Mouse (Mus musculus) kidney, postnatal 0 days (tissue): Measurements from ENCODE around the gene Tmem169. TPM values are rescaled to one million over a fixed set of nuclear protein-coding genes. Genes with fewer than 3 reads are reported as not detected.

Experiments used
- ATAC-seq: fragments of 200-750 bp; cut with Nextera tagmentation; replicated peaks from 2 replicates; pipeline ENCODE4 v1.8.0; 2017; ENCODE audit warnings: low read depth, moderate number of reproducible peaks, moderate TSS enrichment, moderate library complexity; ENCODE audit not compliant: low FRiP score
- DNase-seq: peaks from one replicate; pipeline ENCODE4 v3.0.0-alpha.2; 2016; ENCODE audit warnings: low spot score
- H3K27ac ChIP-seq: fragments of 300-500 bp; sonication (generic); 2 replicates; pipeline ENCODE4 v1.5.1; 2014; ENCODE audit warnings: mild to moderate bottlenecking
- H3K27me3 ChIP-seq: fragments of 300-500 bp; sonication (generic); 2 replicates; pipeline ENCODE4 v1.6.1; 2014; ENCODE audit warnings: low read length, mixed read lengths; ENCODE audit not compliant: insufficient read depth
- H3K36me3 ChIP-seq: fragments of 300-500 bp; sonication (generic); 2 replicates; pipeline ENCODE4 v1.6.1; 2014; ENCODE audit warnings: low read length, mixed read lengths; ENCODE audit not compliant: insufficient read depth
- H3K4me1 ChIP-seq: fragments of 300-500 bp; sonication (generic); replicated peaks from 2 replicates; pipeline ENCODE4 v1.6.1; 2014; ENCODE audit warnings: antibody characterized with exemption, low read length, mixed read lengths; ENCODE audit not compliant: insufficient read depth
- H3K4me2 ChIP-seq: fragments of 300-500 bp; sonication (generic); 2 replicates; pipeline ENCODE4 v1.6.1; 2014; ENCODE audit warnings: mild to moderate bottlenecking, low read length, moderate library complexity, mixed read lengths
- H3K4me3 ChIP-seq: fragments of 300-500 bp; sonication (generic); replicated peaks from 2 replicates; pipeline ENCODE4 v1.5.1; 2014; ENCODE audit warnings: low read depth, low read length
- H3K9ac ChIP-seq: fragments of 300-500 bp; sonication (generic); 2 replicates; pipeline ENCODE4 v1.6.1; 2014; ENCODE audit warnings: low read depth, low read length
- H3K9me3 ChIP-seq: fragments of 300-500 bp; sonication (generic); replicated peaks from 2 replicates; pipeline ENCODE4 v1.6.1; 2016; ENCODE audit warnings: low read length, inconsistent platforms, mixed read lengths
- CTCF ChIP-seq: IDR thresholded peaks from 2 replicates; pipeline ENCODE4 v1.5.1; 2016; ENCODE audit warnings: antibody characterized with exemption, low read depth, mild to moderate bottlenecking, moderate library complexity
- WGBS: fragments of 180-500 bp; shearing (Covaris S2); extraction: QIAGEN DNeasy Blood & Tissue Kit; methylation state at CpG from one replicate; pipeline ENCODE4 v1.1.7; 2014; 5-methylcytosine and 5-hydroxymethylcytosine counted together
- polyA plus RNA-seq: library from polyadenylated mRNA; unstranded; fragments of >200 nt; fragmentation: Nextera tagmentation; extraction: Ambion mirVana; gene quantifications from 2 replicates; pipeline ENCODE4 v1.2.1, GENCODE M21; 2015

Tmem169 gene
- polyA plus RNA-seq, 1 experiment from 2014 or later: 4.8 TPM

DNA sequence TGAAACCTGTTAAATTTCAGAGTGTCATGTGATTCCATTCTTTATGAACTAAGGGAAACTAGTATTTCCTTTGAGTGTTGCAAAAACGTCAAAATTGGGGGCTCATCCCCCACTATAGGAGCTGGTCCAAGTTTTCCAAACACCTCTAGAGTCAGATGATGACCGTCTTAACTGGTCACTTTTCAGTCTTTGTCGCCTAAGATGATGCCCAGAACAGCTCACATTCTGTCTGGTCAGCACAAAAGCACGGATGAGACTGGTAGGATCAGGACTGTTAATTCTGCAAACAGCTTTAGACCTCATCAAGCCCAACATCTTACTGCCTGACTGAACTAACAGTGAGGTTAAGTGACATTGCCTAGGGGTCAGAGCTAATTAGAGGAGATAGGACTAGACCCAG, 24.8 kb downstream of the Tmem169 start:
- WGBS: 37% methylated on average over 4 of the region's 4 CpGs
- no peak overlapping the region for H3K4me2 ChIP-seq
- no peaks in the 10 kb centered on the region for H3K27me3 ChIP-seq
- DNase-seq: no peak
- no peak overlapping the region for H3K9ac ChIP-seq
- ATAC-seq: no peak
- H3K36me3 ChIP-seq: peaks cover 2% of the 10 kb centered on the region; the same call in 1 of the 2 replicates
- H3K9me3 ChIP-seq: no peaks in the 10 kb centered on the region
- no peak overlapping the region for H3K27ac ChIP-seq
- no peak overlapping the region for H3K4me3 ChIP-seq
- H3K4me1 ChIP-seq: 0 out of 2 replicates have a peak, but pooled peaks cover 3% of the 10 kb centered on the region
- TF ChIP-seq CTCF: no peak

DNA sequence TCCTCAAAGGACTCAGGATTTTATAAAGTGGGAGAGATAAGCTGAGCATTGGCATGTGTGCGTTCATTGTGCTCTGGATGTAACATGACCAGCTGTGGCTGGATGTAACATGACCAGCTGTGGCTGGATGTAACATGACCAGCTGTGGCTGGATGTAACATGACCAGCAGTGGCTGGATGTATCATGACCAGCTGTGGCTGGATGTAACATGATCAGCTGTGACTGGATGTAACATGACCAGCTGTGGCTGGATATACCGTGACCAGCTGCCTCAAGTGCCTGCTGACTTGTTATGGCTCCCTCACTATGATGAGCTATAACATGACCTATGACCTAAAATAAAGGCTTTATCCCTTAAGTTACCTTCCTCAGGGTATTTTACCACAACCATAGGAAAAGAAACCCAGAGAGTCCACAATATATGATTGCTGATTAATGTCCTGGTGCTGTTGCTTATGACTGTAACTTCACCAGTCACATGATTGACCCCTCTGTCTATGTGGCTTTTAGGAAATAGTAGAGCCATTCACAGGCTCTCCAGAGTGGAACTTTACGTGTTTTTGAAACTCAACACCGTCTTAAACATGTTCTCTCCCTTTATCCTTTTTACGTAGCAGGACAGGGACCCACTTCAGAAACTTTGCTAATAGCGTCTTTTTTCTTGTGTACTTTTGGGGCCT, 25.7 kb downstream of the Tmem169 start:
- no peak overlapping the region for H3K27ac ChIP-seq
- DNase-seq (no peak), ATAC-seq (no peak)
- no peak overlapping the region for H3K9ac ChIP-seq
- peaks cover 2% of the 10 kb centered on the region; the same call in 1 of the 2 replicates for H3K36me3 ChIP-seq
- no peak overlapping the region for H3K4me2 ChIP-seq
- H3K27me3 ChIP-seq: no peaks in the 10 kb centered on the region
- 0 out of 2 replicates have a peak, but pooled peaks cover 3% of the 10 kb centered on the region for H3K4me1 ChIP-seq
- H3K9me3 ChIP-seq: no peaks in the 10 kb centered on the region
- no peak for TF ChIP-seq CTCF
- H3K4me3 ChIP-seq: no peak overlapping the region
- WGBS: 46% methylated on average over 6 of the region's 6 CpGs

DNA sequence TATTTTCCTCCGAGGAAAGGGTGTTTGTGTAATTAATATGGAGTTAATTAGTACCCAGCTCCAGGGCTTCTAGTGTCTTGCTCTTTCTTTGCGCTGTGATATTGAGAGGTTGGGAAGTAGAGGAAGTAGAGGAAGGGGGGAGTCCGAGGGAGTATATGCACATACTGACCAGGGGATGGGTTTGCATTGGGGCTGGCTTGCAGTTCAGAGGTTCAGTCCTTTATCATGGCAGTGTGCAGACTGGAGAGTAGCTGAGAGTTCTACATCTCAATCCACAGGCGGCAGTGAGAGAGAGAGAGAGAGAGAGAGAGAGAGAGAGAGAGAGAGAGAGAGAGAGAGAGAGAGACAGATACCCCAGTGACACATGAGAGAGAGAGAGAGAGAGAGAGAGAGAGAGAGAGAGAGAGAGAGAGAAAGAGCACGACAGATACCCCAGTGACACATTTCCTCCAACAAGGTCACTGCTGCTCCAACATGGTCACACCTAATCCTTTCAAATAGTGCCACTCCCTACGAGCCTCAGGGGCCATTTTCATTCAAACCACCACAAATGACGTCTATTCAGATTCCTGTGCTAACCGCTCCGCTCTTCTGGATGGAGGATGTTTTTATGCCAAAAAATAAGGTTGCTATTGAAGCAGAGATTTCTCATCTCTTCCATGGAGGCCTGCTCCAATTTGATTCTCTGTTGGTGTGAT, 28.7 kb downstream of the Tmem169 start:
- Histone ChIP-seq H3K4me1 (0 out of 2 replicates have a peak, but pooled peaks cover 2% of the 10 kb centered on the region), H3K4me2 (no peak overlapping the region), H3K9ac (no peak overlapping the region), H3K4me3 (no peak overlapping the region), H3K27ac (no peak overlapping the region), H3K36me3 (peaks cover 17% of the 10 kb centered on the region), H3K9me3 (no peaks in the 10 kb centered on the region), H3K27me3 (no peaks in the 10 kb centered on the region)
- WGBS: 86% methylated on average over 9 of the region's 9 CpGs
- no peak for DNase-seq
- no peak for ATAC-seq
- no peak for TF ChIP-seq CTCF

DNA sequence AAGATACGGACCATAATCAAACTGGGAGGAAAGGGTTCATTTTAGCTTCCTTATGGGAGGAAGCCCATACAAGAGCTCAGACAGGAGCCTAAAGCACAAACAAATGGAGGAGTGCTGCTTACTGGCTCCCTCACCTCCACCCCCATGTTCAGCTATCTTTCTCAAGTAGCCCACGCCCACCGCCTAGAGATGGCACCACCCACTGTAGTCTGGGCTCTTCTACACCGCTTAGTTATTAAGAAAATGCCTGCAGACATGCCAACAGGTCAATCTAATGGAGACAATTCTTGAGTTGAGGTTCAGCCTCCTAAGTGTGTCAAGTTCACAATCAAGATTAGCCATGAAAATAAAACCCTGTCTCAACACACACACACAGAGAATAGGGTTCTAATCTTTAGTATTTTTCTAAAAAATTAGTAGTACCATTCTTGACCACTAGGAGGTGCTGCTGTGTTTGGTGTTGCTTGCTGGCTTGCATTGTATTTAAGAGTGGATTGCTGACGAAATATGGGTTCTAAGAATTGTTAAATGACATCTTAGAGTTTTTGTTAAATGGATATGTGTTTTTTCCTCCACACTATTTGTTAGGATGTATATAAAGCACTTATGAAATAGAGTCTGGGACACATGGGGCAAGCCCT, 29.4 kb downstream of the Tmem169 start:
- Histone ChIP-seq H3K27ac (no peak overlapping the region), H3K4me1 (no peaks in the 10 kb centered on the region), H3K27me3 (no peaks in the 10 kb centered on the region), H3K9ac (no peak overlapping the region), H3K9me3 (no peaks in the 10 kb centered on the region), H3K4me2 (no peak overlapping the region), H3K4me3 (no peak overlapping the region), H3K36me3 (peaks cover 21% of the 10 kb centered on the region)
- TF ChIP-seq CTCF: peak; percentile 89
- DNase-seq (peak; percentile 49), ATAC-seq (no peak)
- 80% methylated on average over 5 of the region's 5 CpGs for WGBS

DNA sequence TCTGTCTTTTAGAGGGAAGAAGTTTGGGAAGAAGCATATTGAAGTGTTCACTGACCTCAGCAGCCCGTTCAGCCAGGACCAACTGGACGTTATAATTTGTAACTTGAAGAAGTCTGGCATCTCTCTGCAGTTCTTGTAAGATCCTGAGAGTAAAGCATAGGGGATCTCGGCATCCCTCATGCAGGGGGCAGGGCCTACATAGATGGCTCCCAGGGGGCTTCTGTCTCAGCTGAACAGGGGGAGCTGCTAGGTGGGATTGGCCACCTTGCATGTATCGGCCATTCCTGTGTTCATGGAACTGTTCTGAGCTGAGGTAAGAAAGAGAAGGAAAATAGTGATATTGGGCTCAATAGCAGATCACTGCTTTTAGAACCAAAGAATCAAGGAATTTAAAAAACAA, 31.3 kb downstream of the Tmem169 start:
- ATAC-seq: no peak
- no peak overlapping the region for H3K4me3 ChIP-seq
- WGBS: 77% methylated on average over 4 of the region's 4 CpGs
- H3K36me3 ChIP-seq: peaks cover 28% of the 10 kb centered on the region
- DNase-seq: no peak
- TF ChIP-seq CTCF: no peak
- no peaks in the 10 kb centered on the region for H3K4me1 ChIP-seq
- H3K27ac ChIP-seq: no peak overlapping the region
- H3K9ac ChIP-seq: no peak overlapping the region
- no peak overlapping the region for H3K4me2 ChIP-seq
- H3K27me3 ChIP-seq: no peaks in the 10 kb centered on the region
- H3K9me3 ChIP-seq: no peaks in the 10 kb centered on the region

DNA sequence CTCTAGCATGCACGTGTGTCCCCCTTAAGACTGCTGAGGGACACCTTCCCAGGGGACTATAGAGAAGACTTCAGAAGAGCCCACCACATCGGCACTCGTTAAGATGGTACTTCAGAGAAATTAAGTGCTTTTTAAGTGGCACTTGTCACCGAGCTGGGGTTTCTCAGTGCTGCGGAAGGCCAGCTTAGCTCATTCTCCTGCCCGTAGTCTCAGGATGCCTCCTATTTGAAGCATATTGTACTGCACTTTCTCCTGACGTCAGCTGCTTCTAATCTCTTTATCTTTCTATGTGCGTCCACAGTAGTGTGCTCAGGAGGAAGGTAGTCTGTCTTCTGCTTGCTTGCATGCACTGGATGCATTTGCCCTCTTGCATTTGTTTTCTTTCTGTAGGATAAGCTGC, 32.2 kb downstream of the Tmem169 start:
- 0 out of 2 replicates have a peak, but pooled peaks have one; percentile 8 for TF ChIP-seq CTCF
- no peak for DNase-seq

More for the DNA sequence above, 32.2 kb downstream of the Tmem169 start:
- ATAC-seq: no peak
- 72% methylated on average over 8 of the region's 8 CpGs for WGBS
- Histone ChIP-seq H3K4me3 (no peak overlapping the region), H3K4me1 (no peaks in the 10 kb centered on the region), H3K4me2 (no peak overlapping the region), H3K27me3 (no peaks in the 10 kb centered on the region), H3K27ac (no peak overlapping the region), H3K9me3 (no peaks in the 10 kb centered on the region), H3K36me3 (peaks cover 26% of the 10 kb centered on the region), H3K9ac (no peak overlapping the region)
